Mouse (Mus musculus) liver, postnatal 0 days (tissue): ENCODE results near the gene Drd5. TPM values are rescaled to one million over a fixed set of nuclear protein-coding genes. Genes with fewer than 3 reads are reported as not detected.

Source experiments
- ATAC-seq: fragments of 200-750 bp; cut with Nextera tagmentation; 2 replicates; pipeline ENCODE4 v1.8.0; 2017; ENCODE audit warnings: mild to moderate bottlenecking, moderate library complexity
- DNase-seq: peaks from one replicate; pipeline ENCODE4 v3.0.0-alpha.2; 2016
- H3K27ac ChIP-seq: fragments of 300-500 bp; sonication (generic); 2 replicates; pipeline ENCODE4 v1.5.1; 2014; ENCODE audit warnings: antibody characterized with exemption, moderate library complexity, mild to moderate bottlenecking, low read depth
- H3K27me3 ChIP-seq: fragments of 300-500 bp; sonication (generic); 2 replicates; pipeline ENCODE4 v1.6.1; 2014; ENCODE audit warnings: low read length, control low read depth, mixed read lengths; ENCODE audit not compliant: insufficient read depth
- H3K36me3 ChIP-seq: fragments of 300-500 bp; sonication (generic); replicated peaks from 2 replicates; pipeline ENCODE4 v1.6.1; 2014; ENCODE audit warnings: mild to moderate bottlenecking, control low read depth, low read length, moderate library complexity, mixed read lengths; ENCODE audit not compliant: insufficient read depth
- H3K4me1 ChIP-seq: fragments of 300-500 bp; sonication (generic); 2 replicates; pipeline ENCODE4 v1.6.1; 2014; ENCODE audit warnings: antibody characterized with exemption, mild to moderate bottlenecking, control low read depth; ENCODE audit not compliant: insufficient read depth
- H3K4me2 ChIP-seq: fragments of 300-500 bp; sonication (generic); 2 replicates; pipeline ENCODE4 v1.6.1; 2014; ENCODE audit warnings: low read depth, mild to moderate bottlenecking, low read length, moderate library complexity, mixed read lengths
- H3K4me3 ChIP-seq: fragments of 300-500 bp; sonication (generic); 2 replicates; pipeline ENCODE4 v1.5.1; 2014; ENCODE audit warnings: low read depth, low read length
- H3K9ac ChIP-seq: fragments of 300-500 bp; sonication (generic); replicated peaks from 2 replicates; pipeline ENCODE4 v1.6.1; 2014; ENCODE audit warnings: mild to moderate bottlenecking, moderate library complexity
- H3K9me3 ChIP-seq: fragments of 300-500 bp; sonication (generic); 2 replicates; pipeline ENCODE4 v1.6.1; 2016; ENCODE audit warnings: mild to moderate bottlenecking, control low read depth, low read length, mixed read lengths
- CTCF ChIP-seq: sonication (generic); IDR thresholded peaks from 2 replicates; pipeline ENCODE4 v1.5.1; 2016; ENCODE audit warnings: antibody characterized with exemption, low read depth
- EP300 ChIP-seq: IDR thresholded peaks from 2 replicates; pipeline ENCODE4 v1.6.1; 2016; ENCODE audit warnings: antibody characterized with exemption, low read depth, mild to moderate bottlenecking
- WGBS: fragments of 180-500 bp; shearing (Covaris S2); extraction: QIAGEN DNeasy Blood & Tissue Kit; methylation state at CpG from one replicate; pipeline ENCODE4 v1.1.7; 2014; ENCODE audit not compliant: insufficient replicate concordance; 5-methylcytosine and 5-hydroxymethylcytosine counted together
- polyA plus RNA-seq: library from polyadenylated mRNA; unstranded; fragments of >200 nt; fragmentation: Nextera tagmentation; extraction: Ambion mirVana; gene quantifications from 2 replicates; pipeline ENCODE4 v1.2.1, GENCODE M21; 2015

The Drd5 gene
- not detected in 2 replicates for polyA plus RNA-seq

- H3K9ac ChIP-seq = no peak within 1 kb of the TSS
- no peak within 1 kb of the TSS for H3K4me2 ChIP-seq
- WGBS = 4% methylated on average over 55 of the region's 67 CpGs
- no peaks in the 10 kb centered on the region for H3K4me1 ChIP-seq
- no peak for DNase-seq
- H3K27ac ChIP-seq = no peak within 1 kb of the TSS
- H3K4me3 ChIP-seq = no peak within 1 kb of the TSS
- no peaks in the 10 kb centered on the region for H3K36me3 ChIP-seq
- ATAC-seq = no peak
- TF ChIP-seq EP300 (no peak), CTCF (no peak)
- H3K9me3 ChIP-seq = no peaks in the 10 kb centered on the region
- peaks cover 30% of the 10 kb centered on the region for H3K27me3 ChIP-seq
These were observed at the start of gene Drd5 for GRCm38 (mm10) chr5:38318966-38319786. Gene Drd5, plus strand, starts transcription at chr5:38319367.

GRCm38 (mm10) chr5:38270942-38271341, 48.2 kb upstream of the Drd5 start:
- no peak overlapping the region for H3K4me3 ChIP-seq
- H3K9me3 ChIP-seq = no peaks in the 10 kb centered on the region
- H3K36me3 ChIP-seq = peaks cover 38% of the 10 kb centered on the region
- H3K27ac ChIP-seq = no peak overlapping the region
- no peak for DNase-seq
- H3K4me1 ChIP-seq = no peaks in the 10 kb centered on the region
- no peak for ATAC-seq
- no peak overlapping the region for H3K9ac ChIP-seq
- H3K4me2 ChIP-seq = no peak overlapping the region
- WGBS = 81% methylated on average over 3 of the region's 3 CpGs
- peaks cover 13% of the 10 kb centered on the region for H3K27me3 ChIP-seq
- TF ChIP-seq EP300 (no peak), CTCF (no peak)

- H3K4me2 ChIP-seq = no peak overlapping the region
- no peak overlapping the region for H3K9ac ChIP-seq
- no peak overlapping the region for H3K27ac ChIP-seq
- no peaks in the 10 kb centered on the region for H3K4me1 ChIP-seq
- TF ChIP-seq EP300 (no peak), CTCF (no peak)
- H3K4me3 ChIP-seq = no peak overlapping the region
- 51% methylated on average over 4 of the region's 4 CpGs for WGBS
- no peak for DNase-seq
- no peaks in the 10 kb centered on the region for H3K9me3 ChIP-seq
- no peak for ATAC-seq
- H3K36me3 ChIP-seq = peaks cover 16% of the 10 kb centered on the region; the same call in 1 of the 2 replicates
- peaks cover 38% of the 10 kb centered on the region for H3K27me3 ChIP-seq
These were observed 45.3 kb upstream of the Drd5 start for GRCm38 (mm10) chr5:38273831-38274230.

- 21% methylated on average over 4 of the region's 4 CpGs for WGBS
- H3K4me3 ChIP-seq = no peak within 1 kb of the TSS
- H3K27me3 ChIP-seq = peaks cover 45% of the 10 kb centered on the region
- H3K9me3 ChIP-seq = no peaks in the 10 kb centered on the region
- ATAC-seq (no peak), DNase-seq (no peak)
- peaks cover 10% of the 10 kb centered on the region; the same call in 1 of the 2 replicates for H3K36me3 ChIP-seq
- no peaks in the 10 kb centered on the region for H3K4me1 ChIP-seq
- H3K4me2 ChIP-seq = no peak within 1 kb of the TSS
- H3K9ac ChIP-seq = no peak within 1 kb of the TSS
- H3K27ac ChIP-seq = no peak within 1 kb of the TSS
- TF ChIP-seq EP300 = no peak
- no peak for TF ChIP-seq CTCF
These were observed 43.4 kb upstream of the Drd5 start, which contains the start of gene Otop1 for GRCm38 (mm10) chr5:38275771-38276170. Gene Otop1, plus strand, starts transcription at chr5:38275972.

- Histone ChIP-seq H3K4me3 (no peak overlapping the region), H3K9me3 (no peaks in the 10 kb centered on the region), H3K4me1 (no peaks in the 10 kb centered on the region), H3K4me2 (no peak overlapping the region), H3K27me3 (peaks cover 45% of the 10 kb centered on the region), H3K9ac (no peak overlapping the region), H3K36me3 (peaks cover 4% of the 10 kb centered on the region; the same call in 1 of the 2 replicates), H3K27ac (no peak overlapping the region)
- no peak for ATAC-seq
- no peak for DNase-seq
- TF ChIP-seq CTCF (no peak), EP300 (no peak)
- 3% methylated on average over 19 of the region's 19 CpGs for WGBS
These were observed 42.7 kb upstream of the Drd5 start for GRCm38 (mm10) chr5:38276451-38276850.

- Histone ChIP-seq H3K27ac (no peak overlapping the region), H3K9me3 (no peaks in the 10 kb centered on the region), H3K36me3 (no peaks in the 10 kb centered on the region), H3K27me3 (peaks cover 45% of the 10 kb centered on the region), H3K9ac (no peak overlapping the region), H3K4me1 (no peaks in the 10 kb centered on the region), H3K4me3 (no peak overlapping the region), H3K4me2 (no peak overlapping the region)
- ATAC-seq (no peak), DNase-seq (no peak)
- TF ChIP-seq EP300 = no peak
- no peak for TF ChIP-seq CTCF
- 5% methylated on average over 45 of the region's 65 CpGs for WGBS
These were observed 41.9 kb upstream of the Drd5 start for GRCm38 (mm10) chr5:38277098-38277866.
